ENCODE assay signal across 19 mouse cellular contexts in genomic region chr2:4481154-4481553, GRCm38 (mm10).
A peak's percentile ranks its signal among the peaks of the same experiment; 100 is the strongest.
DNase-seq lines count a peak whose midpoint lies in the region; ATAC-seq lines count a peak whose summit lies in the region.
"Had no signal": no experiment of that assay in that cellular context is flagged by ENCODE, and none has a peak within 500 bp of the region (broad histone marks: within the 10 kb centered on the region; RNA-seq: fewer than 3 reads in every experiment).

No protein-coding gene starts in this region.

- peaks cover 18% of the 10 kb centered on the region; the same call in 1 of the 2 replicates for H3K4me1 ChIP-seq in kidney, embryonic 15.5 days
- peaks cover 39% of the 10 kb centered on the region for H3K4me1 ChIP-seq in embryonic facial prominence, embryonic 10.5 days
- H3K4me1 ChIP-seq in embryonic facial prominence, embryonic 14.5 days (ENCODE audit: control insufficient read depth, insufficient read depth, low read length), result no peaks in the 10 kb centered on the region
- H3K4me1 ChIP-seq in midbrain, embryonic 13.5 days (replicated peaks), result peaks cover 18% of the 10 kb centered on the region
- H3K4me1 ChIP-seq: liver, embryonic 15.5 days had no signal

- H3K9me3 ChIP-seq in kidney, embryonic 15.5 days (replicated peaks), result no peaks in the 10 kb centered on the region
- no peaks in the 10 kb centered on the region for H3K9me3 ChIP-seq in embryonic facial prominence, embryonic 10.5 days
- no peaks in the 10 kb centered on the region for H3K9me3 ChIP-seq in embryonic facial prominence, embryonic 14.5 days (ENCODE audit: control insufficient read depth, low read length)
- H3K9me3 ChIP-seq in midbrain, embryonic 13.5 days, result no peaks in the 10 kb centered on the region
- H3K9me3 ChIP-seq: embryonic facial prominence, embryonic 13.5 days; G1E; limb, embryonic 13.5 days; liver, embryonic 15.5 days had no signal

- DNase-seq in kidney, postnatal 10 days, result no peak
- DNase-seq in embryonic facial prominence, embryonic 10.5 days (ENCODE audit: low spot score), result peak; percentile 31
- DNase-seq in embryonic facial prominence, embryonic 14.5 days (ENCODE audit: low spot score), result peak; percentile 54
- no peak for DNase-seq in liver
- no peak for DNase-seq in T-cell, adult 2 months (ENCODE audit: low spot score)
- no peak for DNase-seq in frontal cortex, postnatal 14 days (ENCODE audit: low spot score in 2 of 2)
- DNase-seq: cerebellum, postnatal 25 days; gastrocnemius, postnatal 14 days; heart, postnatal 10 days; kidney, postnatal 14 days; lung, postnatal 14 days; right cerebral cortex, postnatal 4 days had no signal

- no peak overlapping the region for H3K4me2 ChIP-seq in kidney, embryonic 15.5 days
- H3K4me2 ChIP-seq in embryonic facial prominence, embryonic 14.5 days (ENCODE audit: low read depth, low read length), result no peak overlapping the region
- no peak overlapping the region for H3K4me2 ChIP-seq in midbrain, embryonic 13.5 days (replicated peaks)
- H3K4me2 ChIP-seq: embryonic facial prominence, embryonic 13.5 days; limb, embryonic 13.5 days; liver, embryonic 15.5 days had no signal

- no peaks in the 10 kb centered on the region for H3K27me3 ChIP-seq in kidney, embryonic 15.5 days
- H3K27me3 ChIP-seq in embryonic facial prominence, embryonic 10.5 days (replicated peaks; ENCODE audit: low read depth, poor library complexity, severe bottlenecking), result no peaks in the 10 kb centered on the region
- no peaks in the 10 kb centered on the region for H3K27me3 ChIP-seq in embryonic facial prominence, embryonic 14.5 days (replicated peaks; ENCODE audit: control insufficient read depth, insufficient read depth, low read length)
- no peaks in the 10 kb centered on the region for H3K27me3 ChIP-seq in midbrain, embryonic 13.5 days
- H3K27me3 ChIP-seq: embryonic facial prominence, embryonic 13.5 days; limb, embryonic 13.5 days; liver, embryonic 15.5 days had no signal

- no peak overlapping the region for H3K27ac ChIP-seq in kidney, embryonic 15.5 days
- no peak overlapping the region for H3K27ac ChIP-seq in embryonic facial prominence, embryonic 10.5 days (replicated peaks)
- no peak overlapping the region for H3K27ac ChIP-seq in embryonic facial prominence, embryonic 14.5 days (replicated peaks; ENCODE audit: low read depth, low read length)
- H3K27ac ChIP-seq in midbrain, embryonic 13.5 days, result peak overlapping the region; percentile 31; the same call in 1 of the 2 replicates
- H3K27ac ChIP-seq: embryonic facial prominence, embryonic 13.5 days; limb, embryonic 13.5 days; liver, embryonic 15.5 days had no signal

- 43% methylated on average over 11 of the region's 11 CpGs for WGBS in kidney, embryonic 15.5 days
- 61% methylated on average over 11 of the region's 11 CpGs for WGBS in embryonic facial prominence, embryonic 10.5 days
- WGBS in embryonic facial prominence, embryonic 14.5 days, result 59% methylated on average over 11 of the region's 11 CpGs
- 50% methylated on average over 11 of the region's 11 CpGs for WGBS in midbrain, embryonic 13.5 days

- peaks cover 11% of the 10 kb centered on the region; the same call in 1 of the 2 replicates for H3K36me3 ChIP-seq in kidney, embryonic 15.5 days
- H3K36me3 ChIP-seq in embryonic facial prominence, embryonic 10.5 days (replicated peaks), result peaks cover 65% of the 10 kb centered on the region
- 0 out of 2 replicates have a peak, but pooled peaks cover 9% of the 10 kb centered on the region for H3K36me3 ChIP-seq in embryonic facial prominence, embryonic 14.5 days (ENCODE audit: control insufficient read depth, insufficient read depth, low read length)
- peaks cover 31% of the 10 kb centered on the region for H3K36me3 ChIP-seq in midbrain, embryonic 13.5 days
- H3K36me3 ChIP-seq: G1E; liver, embryonic 15.5 days had no signal

- H3K4me3 ChIP-seq in kidney, embryonic 15.5 days (replicated peaks), result no peak overlapping the region
- no peak overlapping the region for H3K4me3 ChIP-seq in embryonic facial prominence, embryonic 10.5 days
- no peak overlapping the region for H3K4me3 ChIP-seq in embryonic facial prominence, embryonic 14.5 days (ENCODE audit: low read depth, low read length)
- H3K4me3 ChIP-seq in midbrain, embryonic 13.5 days (replicated peaks), result no peak overlapping the region
- H3K4me3 ChIP-seq: embryonic facial prominence, embryonic 13.5 days; limb, embryonic 13.5 days; liver, embryonic 15.5 days had no signal

- ATAC-seq in kidney, embryonic 15.5 days (replicated peaks; ENCODE audit: low FRiP score), result peak; percentile 73
- ATAC-seq in embryonic facial prominence, embryonic 14.5 days (ENCODE audit: low read depth), result peak; percentile 67
- ATAC-seq in midbrain, embryonic 13.5 days, result peak; percentile 71
- ATAC-seq: CD4-positive, CD25-positive, alpha-beta regulatory T cell, adult 4 months had no signal

- no peak overlapping the region for H3K9ac ChIP-seq in kidney, embryonic 15.5 days
- H3K9ac ChIP-seq in embryonic facial prominence, embryonic 14.5 days (ENCODE audit: low read depth, low read length), result no peak overlapping the region
- H3K9ac ChIP-seq in midbrain, embryonic 13.5 days (replicated peaks), result no peak overlapping the region
- H3K9ac ChIP-seq: embryonic facial prominence, embryonic 13.5 days; limb, embryonic 13.5 days; liver, embryonic 15.5 days had no signal

Comparison
In these comparisons a context has a peak if more than half of its experiments do, and no peak if none do; other contexts are left out.
1. DNase-seq: peak in embryonic facial prominence, embryonic 10.5 days (single experiment) and embryonic facial prominence, embryonic 14.5 days (single experiment); none in kidney, postnatal 10 days (single experiment), liver (single experiment), T-cell, adult 2 months (single experiment) and frontal cortex, postnatal 14 days (0 of 2).
2. Peak in every context shown above with its lines, with median percentiles within 50 percentile points of each other: ATAC-seq.